Mouse (Mus musculus) adrenal gland, postnatal 36 days (tissue): Measurements from ENCODE around the gene Aoc2. TPM values are rescaled to one million over a fixed set of nuclear protein-coding genes. Genes with fewer than 3 reads are reported as not detected.
A peak's percentile ranks its signal among the peaks of the same experiment; 100 is the strongest.
"Not testable (repeated sequence)": the region's sequence is repeated elsewhere in the genome, so short reads cannot be mapped to it uniquely, and the experiment has no call there.

Source experiments
- DNase-seq, 2 experiments: peaks; one replicate each; pipeline ENCODE4 v3.0.0; 2021; ENCODE audit warnings: mixed read lengths in 1 of 2
- microRNA-seq: library from miRNA; unstranded; fragments of <30 nt; microRNA quantifications from one replicate; pipeline ENCODE4 v1.2.0, GENCODE M21; 2021
- total RNA-seq, 2 experiments: library from RNA; stranded (reverse); gene quantifications; 2 replicates each; pipeline ENCODE4 v1.2.3; 2021

Gene Aoc2
- total RNA-seq, 2 experiments from 2014 or later: 4.6 to 7.1 TPM

DNA sequence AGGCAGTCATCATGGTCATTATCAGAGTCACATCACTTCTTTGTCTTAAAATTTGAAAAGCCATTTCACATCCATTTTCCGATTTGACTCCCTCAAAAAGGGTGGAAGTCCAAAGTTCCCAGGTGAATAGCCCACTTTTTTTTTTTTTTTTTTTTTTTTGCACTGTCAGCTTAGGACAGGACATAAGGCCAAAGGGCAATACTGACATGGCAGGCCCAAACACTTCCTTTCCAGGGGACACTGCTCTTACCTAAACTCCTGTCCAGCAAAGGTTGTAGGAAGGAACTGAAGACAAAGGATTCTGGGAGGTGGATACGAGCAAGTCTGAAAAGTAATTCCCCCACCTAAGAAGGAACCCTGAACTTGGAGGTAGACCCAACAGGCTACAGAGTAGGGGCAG lies 31.1 kb downstream of the Aoc2 start:
- DNase-seq: no peak

DNA sequence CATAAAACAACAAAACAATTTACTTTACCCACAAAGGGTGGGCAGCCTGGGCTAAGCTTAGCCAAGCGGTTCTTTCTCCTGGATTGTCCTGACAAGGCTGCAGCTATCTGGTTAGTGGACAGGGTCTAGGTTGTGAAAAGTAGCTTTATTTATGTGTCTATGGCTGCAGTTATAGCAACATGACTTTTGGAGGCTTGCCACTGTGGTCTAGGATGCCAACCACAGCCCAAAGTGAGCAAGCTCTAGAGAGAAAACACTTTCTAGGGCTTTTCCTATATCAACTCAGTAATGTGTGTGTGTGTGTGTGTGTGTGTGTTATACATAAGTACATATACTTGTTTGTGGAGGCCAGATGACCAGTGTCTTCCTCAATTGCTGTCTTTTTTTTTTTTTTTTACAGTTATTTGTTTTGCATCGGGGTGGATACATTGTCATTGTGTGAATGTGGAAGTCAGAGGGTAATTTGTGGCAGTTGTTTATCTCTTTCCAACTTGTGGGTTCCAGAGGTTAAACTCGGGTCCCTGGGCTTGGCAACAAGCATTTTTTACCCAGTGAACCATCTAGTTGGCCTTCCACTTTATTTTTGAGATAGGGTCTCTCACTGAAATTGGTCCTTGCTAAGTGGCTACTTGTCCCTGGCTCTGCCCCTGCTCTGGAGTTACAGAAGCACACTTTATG lies 32.8 kb downstream of the Aoc2 start:
- DNase-seq: no peak

DNA sequence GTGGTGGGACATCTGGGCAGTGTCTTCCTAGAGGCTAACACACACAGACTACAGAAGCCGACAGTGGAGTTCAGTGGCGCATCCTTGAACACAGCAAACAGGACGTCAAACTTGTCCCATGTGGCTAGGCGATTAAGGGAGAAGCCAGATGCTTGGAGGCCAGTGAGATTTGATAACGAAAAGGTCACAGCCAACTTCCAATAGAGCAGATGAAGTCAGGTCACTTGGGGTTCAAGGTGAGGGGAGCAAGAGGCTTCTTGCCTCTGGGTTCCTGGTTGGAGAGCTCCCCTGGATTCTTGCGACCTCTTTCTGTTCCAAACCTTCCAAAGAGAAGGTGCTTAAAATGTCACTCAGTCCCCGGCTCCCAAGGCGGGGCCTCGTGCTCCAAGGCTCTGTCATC lies 34.9 kb downstream of the Aoc2 start:
- DNase-seq: no peak

DNA sequence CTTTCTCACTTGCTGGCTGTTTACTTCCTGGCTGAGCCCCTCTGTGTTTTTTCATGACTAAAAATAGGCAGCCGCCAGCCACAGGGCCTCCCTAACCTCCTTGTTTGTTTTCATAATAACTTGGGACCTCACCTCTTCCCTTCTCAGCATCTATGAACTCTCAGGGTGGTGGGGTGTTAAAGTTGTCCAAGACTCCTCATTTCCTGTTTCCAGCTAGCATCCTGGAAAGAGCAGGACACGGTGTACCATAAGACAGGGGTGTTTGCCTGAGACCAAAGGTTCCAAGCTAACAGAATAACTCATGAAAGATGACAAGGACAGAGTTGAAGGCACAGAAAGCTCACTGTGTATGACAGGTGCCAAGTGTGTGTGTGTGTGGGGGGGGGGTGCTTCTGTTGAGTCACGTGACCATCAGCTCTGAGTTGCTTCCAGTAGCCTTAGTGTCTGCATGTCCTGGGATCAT lies 35.8 kb downstream of the Aoc2 start:
- DNase-seq: no peak

DNA sequence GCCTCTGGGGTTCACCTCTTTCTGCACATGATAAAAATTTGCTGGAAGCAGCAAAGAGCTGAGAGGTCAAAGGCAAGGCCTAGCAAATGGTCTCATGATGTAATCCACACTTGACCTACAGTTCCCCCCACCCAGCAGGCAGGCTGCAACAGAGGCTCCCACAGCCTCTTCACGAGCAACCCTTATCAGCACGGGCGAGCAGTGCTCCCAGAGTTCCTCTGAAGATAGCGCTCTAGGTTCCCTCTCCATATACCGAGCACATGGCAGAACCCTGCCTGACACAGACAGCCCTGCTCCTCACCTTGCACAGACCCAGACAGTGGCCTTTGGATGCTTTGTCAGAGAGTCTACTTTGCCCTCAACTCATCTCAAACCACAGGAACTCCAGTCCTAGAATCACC lies 39.7 kb downstream of the Aoc2 start:
- DNase-seq: peak in 1 of 2 experiments; percentile 17

DNA sequence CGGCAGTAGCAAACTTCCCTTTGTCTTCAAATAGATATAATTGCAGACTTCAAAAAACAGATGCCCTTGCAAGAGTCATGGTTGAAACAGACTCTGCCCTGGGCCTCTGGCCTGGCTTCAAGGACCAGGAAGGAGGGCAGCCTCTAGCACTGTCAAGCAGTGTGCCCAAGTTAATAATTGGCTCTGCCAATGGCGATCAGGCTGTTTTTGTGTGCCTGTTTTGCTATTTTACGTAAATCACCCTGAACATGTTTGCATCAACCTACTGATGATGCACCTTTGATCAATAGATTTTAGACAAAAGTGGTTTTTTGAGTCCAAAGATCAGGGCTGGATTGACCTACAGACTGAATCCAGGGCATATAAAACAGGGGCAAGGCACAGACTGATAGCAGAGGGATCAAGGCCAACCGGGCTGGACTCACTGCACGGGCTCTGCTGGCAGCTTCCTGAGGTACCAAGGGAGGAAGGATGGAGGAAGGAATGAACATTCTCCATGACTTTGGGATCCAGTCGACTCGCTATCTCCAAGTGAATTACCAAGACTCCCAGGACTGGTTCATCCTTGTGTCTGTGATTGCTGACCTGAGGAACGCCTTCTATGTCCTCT lies 42.6 kb downstream of the Aoc2 start, which contains the start of gene G6pc:
G6pc (plus strand) TSS at position 236 of the 610 bp plus-strand sequence.
- DNase-seq: peak; percentile 50 to 52

DNA sequence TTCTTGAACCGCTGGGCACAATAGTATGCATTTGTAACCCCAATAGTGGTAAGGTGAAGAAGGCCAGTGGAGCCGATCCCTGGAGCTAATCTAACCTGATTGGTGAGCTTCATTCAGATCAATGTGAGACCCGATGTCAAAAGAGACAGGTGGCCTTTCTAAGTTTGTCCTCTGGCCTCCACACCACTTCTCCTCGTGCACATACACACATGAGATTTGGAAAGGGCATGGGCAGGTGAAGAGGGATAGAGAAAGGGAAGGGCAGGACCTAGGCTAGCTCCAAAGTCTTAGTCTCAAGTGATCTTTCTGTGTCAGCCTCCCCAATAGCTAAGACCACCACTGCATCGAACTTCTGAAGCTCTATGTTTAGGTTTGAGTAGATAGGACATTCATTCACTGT lies 45.3 kb downstream of the Aoc2 start:
- DNase-seq: no peak

DNA sequence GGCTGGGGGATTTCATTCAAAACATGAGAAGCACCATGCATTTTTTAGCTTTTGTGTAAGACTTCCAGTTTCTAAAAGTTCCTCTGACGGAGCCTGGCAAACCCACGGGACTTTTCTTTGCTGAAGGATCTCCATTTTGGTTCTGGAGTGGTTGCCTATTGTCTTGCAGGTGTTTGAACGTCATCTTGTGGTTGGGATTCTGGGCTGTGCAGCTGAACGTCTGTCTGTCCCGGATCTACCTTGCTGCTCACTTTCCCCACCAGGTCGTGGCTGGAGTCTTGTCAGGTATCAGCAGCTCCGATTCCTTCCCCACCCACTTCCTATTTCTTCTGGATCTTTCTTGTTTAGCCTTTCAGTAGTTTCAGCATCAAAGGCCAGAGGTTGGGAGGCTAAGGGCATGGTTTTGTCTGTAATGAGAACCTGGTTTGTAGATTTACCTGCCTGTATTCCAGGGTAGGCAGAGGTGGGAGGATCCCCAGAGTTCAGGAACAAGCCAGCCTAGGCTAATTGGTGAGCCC lies 49.6 kb downstream of the Aoc2 start:
- DNase-seq: no peak

DNA sequence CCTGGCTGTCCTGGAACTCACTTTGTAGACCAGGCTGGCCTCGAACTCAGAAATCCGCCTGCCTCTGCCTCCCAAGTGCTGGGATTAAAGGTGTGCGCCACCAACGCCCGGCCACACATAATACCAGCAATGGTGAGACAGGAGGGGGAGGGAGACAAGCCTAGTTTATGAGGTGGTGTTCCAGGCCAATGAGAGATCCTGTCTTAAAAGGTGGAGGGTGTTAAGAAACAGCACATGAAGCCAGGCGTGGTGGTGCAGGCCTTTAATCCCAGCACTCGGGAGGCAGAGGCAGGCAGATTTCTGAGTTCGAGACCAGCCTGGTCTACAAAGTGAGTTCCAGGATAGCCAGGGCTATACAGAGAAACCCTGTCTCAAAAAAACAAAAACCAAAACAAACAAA lies 53.3 kb downstream of the Aoc2 start:
- DNase-seq: not testable (repeated sequence)

DNA sequence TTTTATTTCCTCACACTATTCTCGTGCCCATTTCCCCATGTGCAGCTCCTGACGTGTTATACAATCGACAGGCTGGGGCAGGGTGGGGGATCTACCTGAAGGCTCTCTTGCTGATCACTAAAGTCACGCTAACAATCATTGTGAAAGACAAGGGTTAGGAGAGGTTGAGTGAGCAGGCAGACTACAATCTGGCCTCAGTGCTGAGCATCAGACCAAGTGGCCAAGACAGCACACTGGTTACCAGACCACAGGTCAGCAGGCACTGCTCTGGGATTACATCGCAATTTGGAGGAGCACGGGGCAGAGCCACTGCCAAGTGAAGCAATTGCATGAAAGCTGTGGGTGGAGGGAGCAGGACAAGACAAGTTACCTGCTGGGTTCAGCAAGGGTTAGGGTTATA lies 54.1 kb downstream of the Aoc2 start:
- DNase-seq: peak in 1 of 2 experiments; percentile 38

Small RNAs within 50 kb of the gene (microRNA-seq; reads per million reads assigned to microRNA genes)
- not detected for gene Gm25593

Other genes starting within 250 kb of the Aoc2 start
- gene Hsd17b1, start 246.7 kb upstream of the Aoc2 start, total RNA-seq: 1 to 10 TPM; 1.5 to 3.3 TPM
- 100 to 1,000 TPM in 1 of 2 experiments, 10 to 100 TPM in 1; 71.3 to 111 TPM for gene Coasy, start 242.5 kb upstream of the Aoc2 start, total RNA-seq
- gene Mlx, start 237.8 kb upstream of the Aoc2 start, total RNA-seq: 10 to 100 TPM; 50.1 to 63.1 TPM
- 1 to 10 TPM; 5.8 to 6.6 TPM for gene Psmc3ip, start 229.6 kb upstream of the Aoc2 start, total RNA-seq
- gene Retreg3, start 205.2 kb upstream of the Aoc2 start, total RNA-seq: 10 to 100 TPM; 53.2 to 57.2 TPM
- gene Tubg1, start 205.1 kb upstream of the Aoc2 start, total RNA-seq: 10 to 100 TPM; 41.3 to 42.7 TPM
- gene Tubg2, start 169.2 kb upstream of the Aoc2 start, total RNA-seq: 1 to 10 TPM; 5.9 to 7.0 TPM
- 1 to 10 TPM; 4.6 to 4.9 TPM for gene Cntnap1, start 154.5 kb upstream of the Aoc2 start, total RNA-seq
- gene Plekhh3, start 153.7 kb upstream of the Aoc2 start, total RNA-seq: 10 to 100 TPM; 21.5 to 30.0 TPM
- gene Ccr10, start 149.6 kb upstream of the Aoc2 start, total RNA-seq: under 1 TPM in 1 of 2 experiments, not detected in 1; 0.43 TPM
- 10 to 100 TPM; 30.0 to 37.7 TPM for gene Ezh1, start 98.6 kb upstream of the Aoc2 start, total RNA-seq
- gene Ramp2, start 79.0 kb upstream of the Aoc2 start, total RNA-seq: 10 to 100 TPM; 39.5 to 61.8 TPM
- 100 to 1,000 TPM in 1 of 2 experiments, 10 to 100 TPM in 1; 90.6 to 121 TPM for gene Vps25, start 71.4 kb upstream of the Aoc2 start, total RNA-seq
- 1 to 10 TPM; 1.5 to 2.5 TPM for gene Wnk4, start 64.5 kb upstream of the Aoc2 start, total RNA-seq
- under 1 TPM; 0.23 to 0.26 TPM for gene Cntd1, start 46.1 kb upstream of the Aoc2 start, total RNA-seq
- gene Coa3, start 45.9 kb upstream of the Aoc2 start, total RNA-seq: 10 to 100 TPM; 69.2 to 75.4 TPM
- gene Becn1, start 22.8 kb upstream of the Aoc2 start, total RNA-seq: 100 to 1,000 TPM; 150 to 159 TPM
- gene Psme3, start 8.8 kb upstream of the Aoc2 start, total RNA-seq: 100 to 1,000 TPM; 122 to 145 TPM
- 10 to 100 TPM; 40.4 to 67.8 TPM for gene Aoc3, start 5.5 kb downstream of the Aoc2 start, total RNA-seq
- 1 to 10 TPM; 2.9 to 6.4 TPM for gene G6pc, start 42.5 kb downstream of the Aoc2 start, total RNA-seq
- gene Aarsd1, start 92.6 kb downstream of the Aoc2 start, total RNA-seq: 10 to 100 TPM; 30.1 to 35.2 TPM
- 1 to 10 TPM; 2.6 to 5.6 TPM for gene Gm27029, start 99.7 kb downstream of the Aoc2 start, total RNA-seq
- gene Rundc1, start 100.0 kb downstream of the Aoc2 start, total RNA-seq: 10 to 100 TPM; 24.1 to 26.7 TPM
- 1 to 10 TPM; 2.6 to 3.4 TPM for gene Ptges3l, start 100.3 kb downstream of the Aoc2 start, total RNA-seq
- 10 to 100 TPM; 77.7 to 94.3 TPM for gene Rpl27, start 117.2 kb downstream of the Aoc2 start, total RNA-seq
- 10 to 100 TPM; 39.1 to 41.8 TPM for gene Ifi35, start 123.3 kb downstream of the Aoc2 start, total RNA-seq
- gene Rnd2, start 139.9 kb downstream of the Aoc2 start, total RNA-seq: 10 to 100 TPM; 10.2 to 11.6 TPM
- 100 to 1,000 TPM; 123 to 141 TPM for gene Vat1, start 141.2 kb downstream of the Aoc2 start, total RNA-seq
- 1 to 10 TPM; 2.4 to 2.9 TPM for gene Brca1, start 226.9 kb downstream of the Aoc2 start, total RNA-seq
- gene Nbr1, start 227.1 kb downstream of the Aoc2 start, total RNA-seq: 100 to 1,000 TPM; 128 to 134 TPM